Mouse (Mus musculus): ENCODE results near the gene Lce1b. TPM values are rescaled to one million over a fixed set of nuclear protein-coding genes. Genes with fewer than 3 reads are reported as not detected.

Lce1b gene
- not detected for total RNA-seq (2021)
- long read RNA-seq, experiment 1: 0 reads
- long read RNA-seq, experiment 2: 0 reads

DNA sequence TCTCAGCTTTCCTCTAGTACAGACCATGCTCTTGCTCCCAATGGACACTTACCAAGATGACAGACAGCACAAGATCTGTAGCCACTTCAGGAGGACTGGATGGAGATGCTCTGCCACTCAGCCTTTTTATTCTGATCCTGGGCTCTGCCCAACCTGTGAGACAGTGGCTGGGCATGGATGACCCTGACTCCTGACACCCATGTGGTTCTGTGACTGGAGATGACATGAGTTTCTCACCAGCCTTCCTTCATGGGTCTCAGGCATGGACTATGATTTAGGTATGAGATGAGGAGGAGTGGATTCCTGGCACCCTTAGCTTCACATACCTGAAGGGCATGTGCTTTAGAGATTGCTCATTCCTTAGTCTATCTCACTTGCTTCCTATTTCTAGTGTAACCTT, at the start of gene Lce1b:
Gene Lce1b (minus strand): TSS at position 101 of the 400 bp plus-strand sequence.
- DNase-seq: no peak

DNA sequence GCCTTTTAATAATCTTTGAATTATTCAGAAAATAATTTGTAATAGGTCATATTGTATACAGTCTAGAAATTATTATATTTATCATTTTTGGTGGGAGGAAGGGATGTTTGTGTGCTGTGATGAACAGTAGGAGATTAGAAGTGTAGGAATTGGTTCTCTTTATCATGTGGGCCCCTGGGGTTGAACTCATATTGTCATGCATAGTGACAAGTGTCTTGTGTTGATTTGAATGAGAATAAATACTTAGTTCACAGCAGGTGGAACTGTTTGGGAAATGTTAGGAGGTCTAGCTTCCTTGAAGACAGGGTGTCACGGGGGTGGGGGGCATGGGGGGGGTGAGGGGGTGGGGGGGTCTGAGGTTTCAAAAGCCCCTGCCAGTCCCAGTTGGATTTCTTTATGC, 37.9 kb upstream of the Lce1b start:
- DNase-seq: no peak

DNA sequence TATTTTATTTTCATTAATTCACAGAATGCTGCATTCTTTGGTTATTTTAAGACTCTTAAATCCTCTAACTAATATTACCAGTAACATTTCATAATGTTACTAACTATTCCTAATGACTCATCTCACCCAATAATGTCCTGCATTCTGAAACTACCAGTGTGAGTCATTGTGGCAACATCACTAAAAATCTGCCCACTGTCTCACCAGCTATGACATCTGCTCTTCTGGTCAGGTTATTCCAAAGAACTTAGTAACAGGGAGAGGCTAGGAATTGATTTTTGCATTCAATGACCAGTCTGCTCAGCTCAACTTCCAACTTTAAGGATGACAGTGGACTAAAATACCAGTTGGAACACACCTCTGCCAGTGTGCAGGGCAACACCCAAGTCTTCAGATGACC, 35.0 kb upstream of the Lce1b start:
- DNase-seq: no peak

DNA sequence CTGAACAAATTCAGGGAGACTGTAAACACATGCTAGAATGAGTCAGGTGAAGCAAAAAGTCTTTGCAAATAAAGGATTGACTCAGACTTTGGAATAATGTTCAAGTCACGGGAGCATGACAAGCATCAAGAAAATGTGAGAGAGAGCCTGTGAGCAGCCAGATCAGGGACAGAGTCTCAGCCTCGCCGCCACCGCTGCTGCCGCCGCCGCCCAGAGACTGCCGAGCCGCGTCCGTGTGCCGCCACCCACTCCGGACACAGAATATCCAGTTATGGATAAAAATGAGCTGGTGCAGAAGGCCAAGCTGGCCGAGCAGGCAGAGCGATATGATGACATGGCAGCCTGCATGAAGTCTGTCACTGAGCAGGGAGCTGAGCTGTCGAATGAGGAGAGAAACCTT, 32.4 kb upstream of the Lce1b start:
- DNase-seq: peak; percentile 19

DNA sequence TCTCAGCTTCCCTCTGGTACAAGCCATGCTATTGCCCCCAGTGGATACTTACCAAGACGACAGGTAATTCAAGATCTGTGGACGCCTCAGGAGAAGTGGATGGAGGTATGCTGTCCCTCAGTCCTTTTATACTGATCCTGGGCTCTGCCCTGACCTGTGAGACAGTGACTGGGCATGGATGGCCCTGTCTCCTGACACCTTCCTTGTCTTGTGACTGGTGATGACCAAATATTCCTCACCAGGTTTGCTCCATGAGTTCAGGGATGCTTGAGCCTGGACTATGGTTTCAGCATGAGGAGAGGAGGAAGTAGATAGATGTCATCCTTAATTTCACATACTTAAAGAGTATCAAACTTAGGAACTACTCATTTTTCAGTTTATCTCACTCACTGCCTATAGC, 30.4 kb upstream of the Lce1b start, which contains the start of gene Lce1d:
Gene Lce1d (minus strand): TSS at position 101 of the 400 bp plus-strand sequence.
- DNase-seq: no peak

DNA sequence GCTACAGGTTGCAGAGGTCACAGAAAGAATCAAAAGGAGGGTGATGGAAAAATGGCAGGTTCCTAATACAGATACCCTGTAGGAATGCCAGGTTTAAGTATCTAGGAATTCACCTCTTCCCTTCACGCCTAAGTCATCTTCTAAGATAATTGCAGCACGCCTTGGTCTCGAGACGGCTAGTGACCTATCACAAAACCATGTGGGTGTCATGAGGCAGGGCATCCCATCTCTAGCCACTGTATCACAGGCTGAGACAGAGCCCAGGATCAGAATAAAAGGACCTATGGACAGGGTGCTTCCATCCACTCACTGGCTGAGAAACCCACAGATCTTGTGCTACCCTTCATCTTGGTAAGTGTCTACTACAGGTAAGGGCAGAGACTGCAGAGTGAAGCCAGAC, 22.2 kb upstream of the Lce1b start, which contains the start of gene Lce1c:
Gene Lce1c (plus strand): TSS at position 301 of the 400 bp plus-strand sequence.
- no peak for DNase-seq

DNA sequence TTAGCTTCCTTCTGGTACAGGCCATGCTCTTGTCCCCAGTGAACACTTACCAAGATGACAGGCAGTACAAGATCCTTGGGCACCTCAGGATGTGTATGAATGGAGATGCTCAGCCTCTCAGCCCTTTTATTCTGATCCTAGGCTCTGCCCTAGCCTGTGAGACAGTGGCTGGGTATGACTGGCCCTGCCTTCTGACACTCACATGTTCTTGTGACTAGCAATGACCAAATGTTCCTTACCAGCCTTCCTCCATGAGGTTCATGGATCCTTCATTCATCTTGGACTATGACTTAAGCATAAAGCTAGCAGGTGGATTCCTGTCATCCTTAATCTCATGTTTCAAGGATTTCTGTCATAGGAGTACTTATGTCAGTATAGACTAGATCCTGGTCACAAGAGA, 13.5 kb upstream of the Lce1b start, which contains the start of gene Lce1a2:
Gene Lce1a2 (minus strand): TSS at position 101 of the 400 bp plus-strand sequence.
- DNase-seq: no peak

DNA sequence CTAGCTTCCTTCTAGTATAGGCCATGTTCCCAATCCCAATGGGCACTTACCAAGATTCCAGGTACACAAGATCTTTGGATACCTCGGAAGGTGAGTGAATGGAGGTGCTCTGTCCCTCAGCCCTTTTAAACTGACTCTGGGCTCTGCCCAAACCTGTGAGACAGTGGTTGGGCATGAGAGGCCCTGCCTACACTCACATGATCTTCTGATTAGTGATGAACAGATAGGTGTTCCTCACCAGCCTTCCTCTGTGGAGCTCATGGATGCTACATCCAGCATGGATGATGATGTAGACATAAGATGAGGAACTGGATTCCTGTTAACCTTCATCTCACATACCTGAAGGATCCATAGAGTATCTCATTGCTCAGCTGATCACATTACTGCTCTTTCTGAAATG, 8.5 kb downstream of the Lce1b start, which contains the start of gene Lce1a1:
Gene Lce1a1 (minus strand): TSS at position 101 of the 400 bp plus-strand sequence.
- no peak for DNase-seq

DNA sequence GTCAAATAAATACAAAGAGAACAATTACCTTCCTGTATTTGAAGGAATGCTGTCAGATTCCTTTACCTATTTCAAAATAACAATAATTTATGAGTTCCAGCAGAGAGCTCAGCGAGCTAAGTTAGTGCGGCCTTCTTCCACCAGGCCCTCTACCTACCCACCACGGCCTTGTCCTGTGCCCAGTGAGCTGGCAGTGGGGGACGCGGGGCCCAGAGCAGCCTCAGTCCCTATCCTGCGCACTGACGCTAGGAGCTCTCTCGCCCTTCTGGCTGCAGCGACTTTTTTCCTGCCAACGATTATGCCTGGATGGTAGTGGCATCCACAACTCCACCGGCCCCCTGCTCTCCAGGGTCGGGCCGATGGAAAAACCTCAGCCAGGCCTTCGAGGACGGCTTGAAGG, 16.9 kb downstream of the Lce1b start:
- no peak for DNase-seq

DNA sequence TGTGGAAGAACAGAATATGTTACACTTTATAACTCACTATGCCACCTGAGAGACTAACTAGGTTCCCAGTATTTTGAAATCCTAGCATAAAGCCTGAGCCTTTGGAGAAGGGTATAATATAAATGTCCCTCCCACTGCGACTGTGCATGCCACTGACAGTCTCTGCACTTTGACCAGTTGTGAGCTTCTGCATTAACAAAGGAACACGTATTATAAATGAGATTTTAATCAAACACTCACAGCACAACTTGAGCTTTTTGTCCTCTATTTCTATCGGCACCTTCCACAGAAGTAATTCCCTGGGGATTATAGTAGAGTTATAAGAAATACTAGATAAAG, 18.1 kb downstream of the Lce1b start:
- no peak for DNase-seq

DNA sequence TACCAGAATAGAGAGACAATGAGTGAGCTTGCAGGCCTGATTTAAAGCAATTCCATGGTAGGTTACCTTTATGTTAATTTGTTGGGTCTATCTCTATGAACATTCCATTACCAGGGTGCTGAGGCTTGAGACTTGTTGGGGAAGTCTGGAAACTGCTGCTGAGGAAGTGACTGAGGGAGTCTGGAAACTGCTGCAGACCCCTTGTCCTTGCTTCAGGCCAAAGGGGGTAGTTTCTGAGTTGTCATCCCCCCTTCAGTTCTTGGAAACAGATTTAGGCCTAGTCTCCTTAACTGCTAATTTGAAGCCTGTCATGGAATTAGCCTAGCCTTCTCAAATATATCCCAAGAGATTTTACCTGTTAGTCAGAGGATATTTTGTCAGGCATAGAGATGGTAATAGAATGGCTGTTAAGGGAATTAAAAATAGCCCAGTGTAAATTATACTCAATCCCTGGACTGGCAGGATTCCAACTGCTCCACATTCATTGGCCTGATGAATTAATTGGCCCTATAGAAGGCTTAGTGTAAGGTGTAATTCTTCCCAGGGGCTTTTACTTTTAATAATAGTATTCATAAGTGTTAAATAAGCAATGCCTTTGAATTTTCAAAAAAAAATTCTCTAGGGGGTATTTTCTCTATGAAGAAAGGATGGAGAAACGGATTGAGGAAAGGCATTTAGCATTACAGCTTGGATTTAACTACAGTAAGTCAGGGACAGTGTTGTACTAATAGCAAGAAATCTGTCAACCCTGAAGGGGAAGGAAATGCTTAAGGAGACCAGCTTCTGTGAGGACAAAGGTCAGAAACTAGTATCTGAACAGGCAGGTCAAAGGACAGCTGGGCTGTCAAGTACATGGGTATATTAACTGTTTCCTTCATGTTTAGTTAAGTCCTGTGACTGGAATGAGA, 18.7 kb downstream of the Lce1b start:
- no peak for DNase-seq

DNA sequence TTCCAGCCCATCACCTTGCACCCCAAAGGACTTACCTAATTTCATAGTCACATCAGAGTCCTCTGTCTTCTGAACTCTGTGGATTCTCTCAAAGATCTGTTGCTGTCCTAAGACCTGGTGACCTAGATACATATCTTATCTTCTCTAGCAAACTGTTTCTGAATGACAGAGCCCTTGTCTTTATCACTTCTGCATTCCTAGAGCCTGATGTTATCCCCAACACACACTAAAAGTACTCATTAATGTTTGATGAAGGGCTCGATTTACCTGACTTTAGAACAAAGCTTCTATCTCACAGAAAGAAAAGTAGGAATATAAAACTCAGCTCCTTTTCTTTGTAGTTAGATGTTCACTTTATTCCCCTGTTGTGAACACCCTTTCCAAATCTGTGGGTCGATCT, 35.2 kb downstream of the Lce1b start, which contains the start of gene Lce6a:
Gene Lce6a (minus strand): TSS at position 101 of the 400 bp plus-strand sequence.
- no peak for DNase-seq

DNA sequence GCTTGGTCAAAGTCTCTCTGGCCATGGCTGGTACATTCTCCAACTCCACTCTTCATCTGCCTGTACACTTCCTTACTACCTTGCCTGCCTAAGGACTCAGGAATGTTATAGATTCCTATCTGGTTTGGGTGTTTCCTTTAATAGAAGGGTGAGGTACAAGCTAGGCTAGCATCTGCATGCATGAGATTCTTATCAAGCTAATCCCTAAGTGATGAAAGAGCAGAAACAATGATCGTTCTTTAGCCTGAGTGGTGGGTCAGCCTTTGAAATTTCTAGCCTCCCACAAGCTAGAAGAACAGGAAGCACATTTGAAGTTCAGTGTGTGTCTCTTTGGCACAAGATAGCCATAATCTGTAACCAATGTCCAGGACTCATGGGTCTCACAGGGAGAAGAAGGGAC, 46.9 kb downstream of the Lce1b start:
- DNase-seq: no peak

DNA sequence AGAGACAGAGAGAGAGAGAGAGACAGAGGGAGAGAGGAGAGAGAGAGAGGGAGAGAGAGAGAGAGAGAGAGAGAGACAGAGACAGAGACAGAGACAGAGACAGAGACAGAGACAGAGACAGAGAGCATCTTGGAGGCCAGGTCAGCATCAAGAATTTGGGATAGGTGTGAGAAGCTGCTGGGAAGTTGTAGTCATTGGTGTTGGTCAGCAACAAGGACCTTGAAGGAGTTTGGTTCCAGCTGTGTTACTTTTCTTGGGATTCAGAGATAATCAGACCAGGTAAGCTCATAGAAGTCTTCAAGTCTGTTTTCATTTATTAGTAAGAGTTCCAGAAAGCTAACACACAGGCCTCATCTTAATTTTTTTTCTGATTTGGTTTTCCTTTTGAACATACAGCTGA, 49.3 kb downstream of the Lce1b start, which contains the start of gene 2210017I01Rik:
Gene 2210017I01Rik (minus strand): TSS at position 101 of the 400 bp plus-strand sequence.
- DNase-seq: no peak

Other genes starting within 250 kb of the Lce1b start
- not detected for gene Sprr2i, start 248.9 kb downstream of the Lce1b start, total RNA-seq (2021)
- not detected for gene Sprr2j-ps, start 238.8 kb downstream of the Lce1b start, total RNA-seq (2021)
- 1 to 10 TPM; 3.9 to 5.8 TPM for gene Gm9774, start 227.5 kb downstream of the Lce1b start, total RNA-seq (2021)
- gene Sprr2k, start 224.3 kb downstream of the Lce1b start, total RNA-seq (2021): not detected
- not detected for gene Sprr1b, start 218.1 kb downstream of the Lce1b start, total RNA-seq (2021)
- not detected for gene Sprr3, start 198.2 kb downstream of the Lce1b start, total RNA-seq (2021)
- gene Sprr1a, start 171.0 kb downstream of the Lce1b start, total RNA-seq (2021): not detected
- not detected for gene Sprr4, start 156.4 kb downstream of the Lce1b start, total RNA-seq (2021)
- gene 2310046K23Rik, start 122.4 kb downstream of the Lce1b start, total RNA-seq (2021): not detected
- not detected for gene Ivl, start 83.2 kb downstream of the Lce1b start, total RNA-seq (2021)
- gene Smcp, start 67.9 kb downstream of the Lce1b start, total RNA-seq (2021): not detected
- gene 2210017I01Rik, start 49.4 kb downstream of the Lce1b start, total RNA-seq (2021): not detected
- not detected for gene Lce6a, start 35.3 kb downstream of the Lce1b start, total RNA-seq (2021)
- gene Lce1a1, start 8.6 kb downstream of the Lce1b start, total RNA-seq (2021): not detected
- gene Lce1a2, start 13.4 kb upstream of the Lce1b start, total RNA-seq (2021): not detected
- gene Lce1c, start 22.3 kb upstream of the Lce1b start, total RNA-seq (2021): not detected
- not detected for gene Lce1d, start 30.3 kb upstream of the Lce1b start, total RNA-seq (2021)
- gene Lce1e, start 52.1 kb upstream of the Lce1b start, total RNA-seq (2021): not detected
- gene Lce1f, start 63.4 kb upstream of the Lce1b start, total RNA-seq (2021): not detected
- not detected for gene Gm38119, start 82.2 kb upstream of the Lce1b start, total RNA-seq (2021)
- gene Lce1g, start 95.4 kb upstream of the Lce1b start, total RNA-seq (2021): not detected
- not detected for gene Lce1h, start 108.1 kb upstream of the Lce1b start, total RNA-seq (2021)
- gene Lce1i, start 122.0 kb upstream of the Lce1b start, total RNA-seq (2021): not detected
- gene Lce1j, start 133.6 kb upstream of the Lce1b start, total RNA-seq (2021): not detected
- not detected for gene Lce1k, start 151.0 kb upstream of the Lce1b start, total RNA-seq (2021)
- gene Kprp, start 170.3 kb upstream of the Lce1b start, total RNA-seq (2021): not detected
- not detected for gene Lce1l, start 194.4 kb upstream of the Lce1b start, total RNA-seq (2021)
- not detected for gene 2310050C09Rik, start 213.3 kb upstream of the Lce1b start, total RNA-seq (2021)

Measured in gastrocnemius, postnatal 10 days (tissue).